Mouse (Mus musculus) midbrain, embryonic 16.5 days (tissue): ENCODE results near the gene Ankrd63. TPM values are rescaled to one million over a fixed set of nuclear protein-coding genes. Genes with fewer than 3 reads are reported as not detected.
A peak's percentile ranks its signal among the peaks of the same experiment; 100 is the strongest.
"Not testable (repeated sequence)": the region's sequence is repeated elsewhere in the genome, so short reads cannot be mapped to it uniquely, and the experiment has no call there.

Source experiments
- ATAC-seq: fragments of 200-750 bp; cut with Nextera tagmentation; 2 replicates; pipeline ENCODE4 v1.8.0; 2017; ENCODE audit warnings: moderate TSS enrichment
- H3K27ac ChIP-seq: fragments of 300-500 bp; sonication (generic); 2 replicates; pipeline ENCODE4 v1.5.1; 2014; ENCODE audit warnings: mild to moderate bottlenecking, low read length, mixed read lengths
- H3K27me3 ChIP-seq: fragments of 300-500 bp; sonication (generic); 2 replicates; pipeline ENCODE4 v1.6.1; 2014; ENCODE audit warnings: low read depth, low read length, mixed read lengths; ENCODE audit not compliant: control insufficient read depth, insufficient read depth
- H3K36me3 ChIP-seq: fragments of 300-500 bp; sonication (generic); 2 replicates; pipeline ENCODE4 v1.6.1; 2014; ENCODE audit warnings: mild to moderate bottlenecking, low read length, moderate library complexity, mixed read lengths; ENCODE audit not compliant: control insufficient read depth, insufficient read depth
- H3K4me1 ChIP-seq: fragments of 300-500 bp; sonication (generic); 2 replicates; pipeline ENCODE4 v1.6.1; 2014; ENCODE audit warnings: mild to moderate bottlenecking, low read length, mixed read lengths; ENCODE audit not compliant: control insufficient read depth, insufficient read depth
- H3K4me2 ChIP-seq: fragments of 300-500 bp; sonication (generic); 2 replicates; pipeline ENCODE4 v1.6.1; 2014; ENCODE audit warnings: mild to moderate bottlenecking, low read length, mixed read lengths
- H3K4me3 ChIP-seq: fragments of 300-500 bp; sonication (generic); 2 replicates; pipeline ENCODE4 v1.5.1; 2014; ENCODE audit warnings: low read depth, mild to moderate bottlenecking, low read length, moderate library complexity, mixed read lengths
- H3K9ac ChIP-seq: fragments of 300-500 bp; sonication (generic); 2 replicates; pipeline ENCODE4 v1.6.1; 2014; ENCODE audit warnings: low read depth, low read length, mixed read lengths
- H3K9me3 ChIP-seq: fragments of 300-500 bp; sonication (generic); replicated peaks from 2 replicates; pipeline ENCODE4 v1.6.1; 2014; ENCODE audit warnings: mild to moderate bottlenecking, low read length, mixed read lengths; ENCODE audit not compliant: control insufficient read depth, poor library complexity, severe bottlenecking
- WGBS: fragments of 180-500 bp; shearing (Covaris S2); extraction: QIAGEN DNeasy Blood & Tissue Kit; methylation state at CpG from one replicate; pipeline ENCODE4 v1.1.7; 2014; 5-methylcytosine and 5-hydroxymethylcytosine counted together
- polyA plus RNA-seq: library from polyadenylated mRNA; unstranded; fragments of >200 nt; fragmentation: Nextera tagmentation; extraction: Ambion mirVana; gene quantifications from 2 replicates; pipeline ENCODE4 v1.2.1, GENCODE M21; 2015

Ankrd63 gene
- polyA plus RNA-seq, 1 experiment from 2014 or later, result not detected

GRCm38 (mm10) chr2:118662902-118663803 lies 40.6 kb downstream of the Ankrd63 start, which contains the start of gene Pak6:
Pak6 (plus strand) TSS chr2:118663303.
- H3K27me3 ChIP-seq, result no peaks in the 10 kb centered on the region
- H3K9ac ChIP-seq, result peak within 1 kb of the TSS; percentile 73
- 0% methylated on average over 37 of the region's 37 CpGs for WGBS
- H3K27ac ChIP-seq, result peak within 1 kb of the TSS; percentile 81
- no peaks in the 10 kb centered on the region for H3K36me3 ChIP-seq
- peaks cover 45% of the 10 kb centered on the region for H3K4me1 ChIP-seq
- H3K4me3 ChIP-seq, result peak within 1 kb of the TSS; percentile 47
- peak; percentile 71 for ATAC-seq
- peak within 1 kb of the TSS; percentile 66 for H3K4me2 ChIP-seq
- H3K9me3 ChIP-seq, result no peaks in the 10 kb centered on the region

GRCm38 (mm10) chr2:118661891-118662290 lies 41.9 kb downstream of the Ankrd63 start:
- 82% methylated on average over 9 of the region's 9 CpGs for WGBS

GRCm38 (mm10) chr2:118659998-118660452 lies 43.7 kb downstream of the Ankrd63 start:
- H3K4me3 ChIP-seq, result peak overlapping the region; percentile 33
- no peaks in the 10 kb centered on the region for H3K36me3 ChIP-seq
- H3K27me3 ChIP-seq, result no peaks in the 10 kb centered on the region
- H3K4me1 ChIP-seq, result peaks cover 27% of the 10 kb centered on the region
- 0% methylated on average over 4 of the region's 4 CpGs for WGBS
- H3K27ac ChIP-seq, result peak overlapping the region; percentile 84
- H3K9ac ChIP-seq, result peak overlapping the region; percentile 70
- ATAC-seq, result peak; percentile 68
- peak overlapping the region; percentile 65 for H3K4me2 ChIP-seq
- H3K9me3 ChIP-seq, result no peaks in the 10 kb centered on the region

More at GRCm38 (mm10) chr2:118661891-118662290, 41.9 kb downstream of the Ankrd63 start:
- Histone ChIP-seq H3K27me3 (no peaks in the 10 kb centered on the region), H3K9ac (no peak overlapping the region), H3K9me3 (no peaks in the 10 kb centered on the region), H3K4me3 (no peak overlapping the region), H3K27ac (peak overlapping the region; percentile 81; the same call in 1 of the 2 replicates), H3K36me3 (no peaks in the 10 kb centered on the region), H3K4me1 (peaks cover 42% of the 10 kb centered on the region), H3K4me2 (no peak overlapping the region)
- no peak for ATAC-seq

GRCm38 (mm10) chr2:118659493-118659892 lies 44.3 kb downstream of the Ankrd63 start:
- Histone ChIP-seq H3K27ac (no peak overlapping the region; the same call in none of the 2 replicates), H3K4me3 (no peak overlapping the region; the same call in 1 of the 2 replicates), H3K9me3 (no peaks in the 10 kb centered on the region), H3K36me3 (no peaks in the 10 kb centered on the region), H3K4me2 (peak overlapping the region; percentile 65), H3K4me1 (peaks cover 23% of the 10 kb centered on the region), H3K27me3 (no peaks in the 10 kb centered on the region), H3K9ac (no peak overlapping the region; the same call in 1 of the 2 replicates)
- WGBS, result 87% methylated on average over 12 of the region's 12 CpGs
- no peak for ATAC-seq

- no peak overlapping the region for H3K27ac ChIP-seq
- no peak overlapping the region for H3K4me3 ChIP-seq
- no peak overlapping the region for H3K4me2 ChIP-seq
- no peak overlapping the region for H3K9ac ChIP-seq
- no peak for ATAC-seq
- no peaks in the 10 kb centered on the region for H3K27me3 ChIP-seq
- WGBS, result 77% methylated on average over 1 of the region's 1 CpGs
- no peaks in the 10 kb centered on the region for H3K36me3 ChIP-seq
- H3K4me1 ChIP-seq, result peaks cover 19% of the 10 kb centered on the region
- no peaks in the 10 kb centered on the region for H3K9me3 ChIP-seq
Measured at GRCm38 (mm10) chr2:118659077-118659476, 44.7 kb downstream of the Ankrd63 start.

- no peak overlapping the region for H3K4me3 ChIP-seq
- H3K27me3 ChIP-seq, result no peaks in the 10 kb centered on the region
- ATAC-seq, result no peak
- H3K9ac ChIP-seq, result no peak overlapping the region
- H3K4me2 ChIP-seq, result no peak overlapping the region
- H3K9me3 ChIP-seq, result no peaks in the 10 kb centered on the region
- H3K36me3 ChIP-seq, result no peaks in the 10 kb centered on the region
- peaks cover 17% of the 10 kb centered on the region for H3K4me1 ChIP-seq
- 43% methylated on average over 4 of the region's 4 CpGs for WGBS
- H3K27ac ChIP-seq, result no peak overlapping the region
Measured at GRCm38 (mm10) chr2:118658457-118658856, 45.3 kb downstream of the Ankrd63 start.

- Histone ChIP-seq H3K36me3 (no peaks in the 10 kb centered on the region), H3K9ac (no peak overlapping the region), H3K27ac (peak overlapping the region; percentile 54; the same call in 1 of the 2 replicates), H3K4me3 (no peak overlapping the region), H3K4me1 (peaks cover 11% of the 10 kb centered on the region), H3K27me3 (no peaks in the 10 kb centered on the region), H3K4me2 (no peak overlapping the region), H3K9me3 (no peaks in the 10 kb centered on the region)
- WGBS, result 16% methylated on average over 3 of the region's 3 CpGs
- ATAC-seq, result 0 out of 2 replicates have a peak, but pooled peaks have one; percentile 9
Measured at GRCm38 (mm10) chr2:118656688-118657281, 47.0 kb downstream of the Ankrd63 start.

- H3K9ac ChIP-seq, H3K27me3 ChIP-seq, H3K4me2 ChIP-seq, H3K4me3 ChIP-seq, ATAC-seq, H3K36me3 ChIP-seq, H3K9me3 ChIP-seq, H3K4me1 ChIP-seq, H3K27ac ChIP-seq: not testable (repeated sequence)
- 49% methylated on average over 2 of the region's 2 CpGs for WGBS
Measured at GRCm38 (mm10) chr2:118650697-118651096, 53.1 kb downstream of the Ankrd63 start.
